Mouse (Mus musculus): ENCODE results near the gene Kif15. TPM values are rescaled to one million over a fixed set of nuclear protein-coding genes. Genes with fewer than 3 reads are reported as not detected.

The Kif15 gene
- 0.79 TPM for polyA plus RNA-seq (2015; fragmentation: Illumina TruSeq; extraction: RNeasy Lipid Tissue Mini Kit (QIAGEN cat#74804); ENCODE audit: low read depth, low replicate concordance)

DNA sequence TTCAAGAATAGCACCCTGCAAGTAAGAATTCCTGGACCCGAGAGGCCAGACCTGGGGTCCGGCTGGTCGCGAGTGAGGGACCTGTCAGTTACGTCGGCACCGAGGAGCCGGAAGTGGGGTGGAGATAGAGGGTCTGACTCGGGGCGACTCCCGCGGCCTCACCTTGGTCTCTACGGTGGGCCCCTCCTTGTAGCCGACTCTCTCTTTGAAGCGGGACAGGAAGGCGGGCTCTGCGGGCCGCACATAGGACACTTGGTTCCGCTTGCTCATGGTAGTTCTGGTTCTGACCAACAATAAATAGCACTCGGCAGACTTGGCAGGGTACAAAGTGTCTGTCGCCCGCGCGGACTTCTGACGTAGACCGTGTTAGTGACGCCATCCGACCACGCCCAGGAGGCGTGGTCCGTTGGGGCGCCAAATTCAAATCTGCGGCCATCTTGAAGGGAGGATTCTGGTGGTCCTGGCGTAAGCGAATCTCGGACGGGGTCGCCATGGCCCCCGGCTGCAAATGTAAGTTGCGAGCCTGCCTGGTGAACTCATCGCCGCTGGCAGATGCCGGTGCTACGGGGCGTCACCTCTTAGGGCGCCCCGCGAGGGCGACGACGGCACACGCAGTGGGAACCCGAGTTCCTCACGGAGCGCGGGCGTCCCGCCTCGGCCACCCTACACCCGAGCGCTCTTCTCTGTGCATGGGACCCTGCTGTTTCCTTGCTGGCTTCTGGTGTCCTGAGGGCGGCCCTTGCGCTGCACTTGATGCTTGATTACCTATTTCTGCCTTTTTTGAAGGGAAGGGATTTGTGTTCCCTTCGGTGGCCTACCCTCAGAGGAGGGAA, at the start of gene Kif15, which contains the start of gene 1110059G10Rik:
Gene Kif15, plus strand, starts transcription at position 404 of the 833 bp plus-strand sequence.
Gene 1110059G10Rik, minus strand, starts transcription at position 358 of the 833 bp plus-strand sequence.

DNA sequence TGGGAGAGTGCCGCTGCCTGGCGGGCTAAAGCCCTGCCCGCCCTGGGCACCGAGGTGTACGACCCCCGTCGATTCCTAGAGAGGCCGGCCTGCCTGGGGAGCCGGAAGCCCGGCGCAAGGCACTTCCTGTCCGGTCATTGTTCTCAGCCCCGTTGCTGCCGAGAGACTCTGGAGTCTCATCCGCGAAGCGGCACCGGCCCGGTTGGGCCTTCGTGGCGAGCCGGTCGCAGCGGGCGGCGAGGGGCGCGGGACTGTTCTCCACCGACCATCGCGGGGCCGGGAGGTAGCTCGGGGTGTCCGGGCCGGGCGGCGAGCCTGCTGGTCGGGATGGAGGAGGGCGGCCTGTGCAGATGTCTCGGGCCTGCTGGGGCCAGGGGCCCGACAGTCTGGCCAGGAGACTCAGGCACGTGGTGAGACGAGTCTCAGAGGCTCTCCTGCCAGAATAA, 27.9 kb upstream of the Kif15 start, which contains the start of gene Zfp105:
Gene Zfp105, plus strand, starts transcription at position 137 of the 446 bp plus-strand sequence.

DNA sequence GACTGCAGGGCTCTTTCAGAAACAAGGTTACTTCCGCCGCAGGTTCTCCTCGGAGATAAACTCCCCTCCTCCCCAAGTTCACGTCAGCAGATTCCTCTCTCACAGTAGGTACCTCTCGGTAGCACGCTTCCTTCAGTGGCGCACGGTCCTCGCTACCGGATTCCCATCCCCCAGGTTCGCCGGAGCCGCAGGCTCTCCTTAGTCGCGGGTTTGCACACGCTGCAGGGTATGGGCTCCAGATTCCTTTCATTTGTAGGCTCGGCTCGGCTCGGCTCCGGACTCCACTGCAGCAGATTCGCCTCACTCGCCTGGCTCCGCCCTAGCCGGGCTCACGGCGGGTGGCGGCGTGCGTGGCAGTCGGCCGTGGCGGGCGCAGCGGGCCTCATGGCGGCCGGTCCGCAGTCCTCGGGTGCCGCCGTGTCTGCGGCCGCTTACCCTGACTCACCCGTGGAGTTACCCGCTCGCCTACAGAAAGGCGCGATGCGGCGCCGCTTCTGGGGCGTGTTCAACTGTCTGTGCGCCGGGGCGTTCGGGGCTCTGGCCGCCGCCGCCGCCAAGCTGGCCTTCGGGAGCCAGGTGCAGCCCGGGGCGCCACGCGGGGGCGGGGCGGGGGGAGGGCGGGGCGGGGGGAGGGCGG, 70.3 kb downstream of the Kif15 start, which contains the start of gene Tmem42:
Gene Tmem42, plus strand, starts transcription at position 332 of the 637 bp plus-strand sequence.

DNA sequence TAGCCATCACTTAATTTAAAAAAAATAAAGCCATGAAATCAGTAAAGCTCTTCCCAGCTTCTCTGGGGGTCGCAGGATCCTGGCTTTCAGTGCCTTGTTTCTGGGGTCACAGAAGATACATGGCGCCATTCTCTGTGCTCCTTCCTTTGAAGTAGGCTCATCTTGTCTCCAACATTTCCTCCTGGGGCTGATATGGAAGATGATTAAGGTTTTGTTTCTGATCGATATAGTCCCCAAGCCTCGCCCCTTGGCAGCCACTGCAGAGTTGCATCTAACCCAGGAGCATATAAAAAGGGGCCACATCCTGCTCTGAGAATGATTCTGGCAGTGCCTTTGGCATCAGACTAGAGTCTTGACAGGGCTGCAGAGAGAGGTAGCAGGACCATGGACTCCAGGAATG, 83.6 kb downstream of the Kif15 start, which contains the start of gene Tgm4:
Gene Tgm4, plus strand, starts transcription at position 301 of the 400 bp plus-strand sequence.

Other genes with a start within 250 kb of the Kif15 start
- gene Topaz1, start 203.7 kb upstream of the Kif15 start, polyA plus RNA-seq (2015; fragmentation: Illumina TruSeq; extraction: RNeasy Lipid Tissue Mini Kit (QIAGEN cat#74804); ENCODE audit: low read depth, low replicate concordance), result not detected
- 18.3 TPM for gene Tcaim, start 145.5 kb upstream of the Kif15 start, polyA plus RNA-seq (2015; fragmentation: Illumina TruSeq; extraction: RNeasy Lipid Tissue Mini Kit (QIAGEN cat#74804); ENCODE audit: low read depth, low replicate concordance)
- gene Gm35549, start 107.0 kb upstream of the Kif15 start, polyA plus RNA-seq (2015; fragmentation: Illumina TruSeq; extraction: RNeasy Lipid Tissue Mini Kit (QIAGEN cat#74804); ENCODE audit: low read depth, low replicate concordance), result not detected
- gene Zfp445, start 85.0 kb upstream of the Kif15 start, polyA plus RNA-seq (2015; fragmentation: Illumina TruSeq; extraction: RNeasy Lipid Tissue Mini Kit (QIAGEN cat#74804); ENCODE audit: low read depth, low replicate concordance), result 134 TPM
- gene Zkscan7, start 65.4 kb upstream of the Kif15 start, polyA plus RNA-seq (2015; fragmentation: Illumina TruSeq; extraction: RNeasy Lipid Tissue Mini Kit (QIAGEN cat#74804); ENCODE audit: low read depth, low replicate concordance), result 5.0 TPM
- gene Zfp105, start 28.0 kb upstream of the Kif15 start, polyA plus RNA-seq (2015; fragmentation: Illumina TruSeq; extraction: RNeasy Lipid Tissue Mini Kit (QIAGEN cat#74804); ENCODE audit: low read depth, low replicate concordance), result 6.2 TPM
- gene 1110059G10Rik, start within 50 bp of the Kif15 start, polyA plus RNA-seq (2015; fragmentation: Illumina TruSeq; extraction: RNeasy Lipid Tissue Mini Kit (QIAGEN cat#74804); ENCODE audit: low read depth, low replicate concordance), result 32.2 TPM
- 34.5 TPM for gene Tmem42, start 70.3 kb downstream of the Kif15 start, polyA plus RNA-seq (2015; fragmentation: Illumina TruSeq; extraction: RNeasy Lipid Tissue Mini Kit (QIAGEN cat#74804); ENCODE audit: low read depth, low replicate concordance)
- 0.59 TPM for gene Tgm4, start 83.7 kb downstream of the Kif15 start, polyA plus RNA-seq (2015; fragmentation: Illumina TruSeq; extraction: RNeasy Lipid Tissue Mini Kit (QIAGEN cat#74804); ENCODE audit: low read depth, low replicate concordance)
- gene Zdhhc3, start 162.2 kb downstream of the Kif15 start, polyA plus RNA-seq (2015; fragmentation: Illumina TruSeq; extraction: RNeasy Lipid Tissue Mini Kit (QIAGEN cat#74804); ENCODE audit: low read depth, low replicate concordance), result 58.8 TPM
- gene Exosc7, start 162.2 kb downstream of the Kif15 start, polyA plus RNA-seq (2015; fragmentation: Illumina TruSeq; extraction: RNeasy Lipid Tissue Mini Kit (QIAGEN cat#74804); ENCODE audit: low read depth, low replicate concordance), result 43.0 TPM
- 4.0 TPM for gene Clec3b, start 199.9 kb downstream of the Kif15 start, polyA plus RNA-seq (2015; fragmentation: Illumina TruSeq; extraction: RNeasy Lipid Tissue Mini Kit (QIAGEN cat#74804); ENCODE audit: low read depth, low replicate concordance)